Mouse (Mus musculus) heart, postnatal 0 days (tissue): Measurements from ENCODE around the gene Mrgprg.

Experiments
- CTCF ChIP-seq: IDR thresholded peaks from 2 replicates; pipeline ENCODE4 v1.5.1; 2016; ENCODE audit warnings: antibody characterized with exemption, control low read depth, low read depth
- EP300 ChIP-seq: IDR thresholded peaks from 2 replicates; pipeline ENCODE4 v1.6.1; 2016; ENCODE audit warnings: antibody characterized with exemption, low read depth

DNA sequence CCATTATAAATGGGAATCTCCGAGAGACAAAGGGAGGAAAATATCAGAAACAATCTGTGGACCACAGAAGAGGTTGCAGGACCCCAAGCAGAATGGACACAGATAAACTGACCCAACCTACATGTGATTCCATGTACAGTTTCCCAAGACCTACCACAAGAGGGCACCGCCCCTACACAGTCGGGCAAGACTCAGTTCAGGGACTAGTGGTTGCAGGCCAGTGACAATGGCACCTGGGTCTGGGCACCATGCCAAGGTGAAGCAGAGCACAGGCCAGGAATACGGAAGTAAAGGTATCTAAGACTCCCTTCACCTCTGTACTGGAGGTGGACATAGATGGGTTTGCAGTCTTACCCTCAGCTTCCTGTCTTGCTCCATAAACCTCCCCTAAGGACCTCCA is 26.3 kb upstream of the Mrgprg start:
- TF ChIP-seq EP300 (no peak), CTCF (peak; percentile 61)
